Mouse (Mus musculus) gastrocnemius, adult 8-10 months (tissue): Measurements from ENCODE around the gene Diablo. TPM values are rescaled to one million over a fixed set of nuclear protein-coding genes. Genes with fewer than 3 reads are reported as not detected.

Experiments
- DNase-seq, 2 experiments: peaks; one replicate each; pipeline ENCODE4 v3.0.0; 2022; ENCODE audit warnings: low spot score in 2 of 2
- microRNA-seq: library from miRNA; unstranded; fragments of <30 nt; microRNA quantifications from one replicate; pipeline ENCODE4 v1.2.0, GENCODE M21; 2022
- total RNA-seq, 4 experiments: library from RNA; stranded (reverse); gene quantifications; 2 replicates each; pipeline ENCODE4 v1.2.4; 2022

Diablo gene
- total RNA-seq, 4 experiments from 2014 or later, result 37.0 to 44.9 (median 41.6) TPM

DNA sequence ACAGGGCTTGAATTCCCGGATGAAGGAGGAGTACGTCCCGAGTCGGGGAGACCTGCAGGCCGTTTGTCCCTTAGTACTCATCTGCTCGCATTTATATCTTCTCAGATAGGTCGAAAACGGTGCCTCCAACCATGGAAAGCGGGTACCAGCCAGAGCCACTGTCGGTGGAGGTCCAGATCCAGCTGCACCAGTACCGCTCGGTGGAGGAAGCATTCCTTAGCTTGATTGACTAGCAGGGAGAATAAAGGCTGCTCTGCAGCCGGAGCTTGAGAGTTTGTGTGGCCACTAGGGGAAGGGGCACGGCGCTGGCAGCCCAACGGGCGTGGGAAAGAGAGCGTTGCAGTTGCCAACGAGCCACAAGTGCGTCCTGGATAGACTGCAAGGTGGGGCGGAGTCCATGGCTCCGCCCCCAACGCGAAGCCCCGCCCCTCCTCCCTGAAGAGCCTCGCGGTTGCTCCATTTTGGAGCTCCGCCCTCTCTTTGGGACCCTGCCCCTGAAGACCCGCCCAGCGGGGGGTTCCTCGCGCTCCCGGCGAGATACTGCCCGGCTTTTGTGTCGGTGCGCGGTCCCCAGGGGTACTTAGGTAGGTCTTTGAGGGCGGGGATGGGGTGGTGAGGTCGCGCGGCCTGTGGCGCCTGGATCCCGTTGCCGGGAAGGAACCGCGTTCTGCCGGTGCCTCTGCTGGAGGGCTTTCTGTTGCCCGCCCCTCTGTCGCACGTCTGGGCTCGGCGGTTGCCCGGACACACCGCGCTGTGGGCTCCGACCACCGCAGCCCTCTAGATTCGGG lies 15.8 kb downstream of the Diablo start:
- peak; percentile 59 to 61 for DNase-seq

- no peak for DNase-seq
These were observed 22.0 kb downstream of the Diablo start for GRCm38 (mm10) chr5:123501973-123502372.

GRCm38 (mm10) chr5:123499717-123500116 lies 24.3 kb downstream of the Diablo start:
- no peak for DNase-seq

DNA sequence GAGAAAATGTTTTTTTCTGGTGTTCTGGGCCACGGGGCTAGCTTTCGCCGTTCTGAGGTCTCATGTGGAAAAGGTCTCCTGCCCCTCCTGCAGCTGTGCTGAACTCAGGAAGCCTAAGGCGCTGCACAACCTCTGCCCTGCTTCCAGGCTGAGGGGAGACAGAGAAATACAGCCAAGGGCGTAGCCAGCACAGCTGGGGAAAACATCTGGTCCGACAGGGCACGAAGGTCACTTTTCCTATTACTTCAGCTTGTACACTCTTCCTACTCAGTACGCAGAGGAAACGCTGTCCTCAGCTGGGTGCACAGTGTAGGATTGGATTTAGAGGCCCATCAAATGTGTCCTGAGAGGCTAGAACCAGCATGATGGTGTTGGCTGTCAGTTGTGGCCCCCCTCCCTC lies 34.0 kb downstream of the Diablo start:
- peak; percentile 25 to 38 for DNase-seq

GRCm38 (mm10) chr5:123489112-123489785 lies 34.7 kb downstream of the Diablo start, which contains the start of the genes Lrrc43 and Il31:
TSS of gene Lrrc43 (plus strand) at chr5:123489305.
TSS of gene Il31 (minus strand) at chr5:123489489.
- no peak for DNase-seq

GRCm38 (mm10) chr5:123487659-123488395 lies 36.1 kb downstream of the Diablo start:
- no peak for DNase-seq

- no peak for DNase-seq
These were observed 50.2 kb downstream of the Diablo start for GRCm38 (mm10) chr5:123473817-123474216.

DNA sequence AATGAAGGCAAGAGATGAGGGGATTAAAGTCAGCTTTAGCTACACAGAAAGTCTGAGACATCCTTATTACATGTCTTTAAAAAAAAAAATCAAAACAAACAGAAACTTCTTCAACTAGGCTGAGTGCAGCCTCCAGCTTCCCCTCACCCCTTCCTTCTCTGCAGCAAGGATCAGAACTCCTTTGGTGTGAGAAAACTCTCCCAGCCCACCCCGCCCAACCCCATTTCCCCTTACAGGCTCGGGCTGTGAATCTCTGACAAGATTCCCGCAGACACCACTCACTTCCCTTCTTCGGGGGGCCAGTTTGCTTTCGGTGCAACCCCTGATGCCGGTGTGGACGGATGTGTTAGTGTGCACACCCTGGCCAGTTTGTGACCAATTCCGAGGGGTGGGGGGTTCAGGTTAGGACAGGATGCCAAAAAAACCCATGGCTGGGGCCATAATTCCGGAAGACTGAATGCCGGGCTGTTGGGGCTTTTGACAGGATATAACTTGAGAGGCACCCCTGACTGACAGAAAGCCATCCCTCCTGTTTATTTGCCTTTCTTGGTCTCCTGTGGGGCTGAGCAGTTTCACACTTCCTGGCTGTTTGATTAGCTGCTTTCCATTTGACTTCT lies 53.1 kb downstream of the Diablo start:
- no peak for DNase-seq

GRCm38 (mm10) chr5:123464638-123465037 lies 59.3 kb downstream of the Diablo start:
- no peak for DNase-seq

DNA sequence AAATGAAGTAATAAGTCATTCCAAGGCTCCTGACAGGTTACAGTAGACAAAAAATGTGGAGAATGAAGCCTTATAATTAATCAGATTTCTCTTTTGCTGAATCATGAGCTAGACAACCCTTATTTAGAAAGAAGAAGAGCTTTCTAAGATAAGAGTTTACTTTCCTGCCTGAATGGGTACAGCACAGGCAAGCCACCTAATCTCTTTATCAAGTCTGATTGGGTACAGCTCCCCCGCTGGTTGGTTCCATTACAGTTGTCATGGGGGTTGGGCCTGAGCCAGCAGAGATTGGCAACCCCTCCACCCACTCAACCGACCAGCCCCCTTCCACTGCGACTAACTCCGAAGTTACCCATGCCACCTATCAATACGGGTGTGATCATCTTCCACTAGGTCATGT lies 62.6 kb downstream of the Diablo start:
- DNase-seq, result no peak

Small RNAs within 50 kb of the gene (microRNA-seq; reads per million reads assigned to microRNA genes)
- not detected for gene Mir7647

Other genes starting within 250 kb of the Diablo start
- gene Bcl7a, start 180.3 kb downstream of the Diablo start, total RNA-seq, result 1 to 10 TPM; 7.3 to 9.6 (median 7.9) TPM
- gene Mlxip, start 129.4 kb downstream of the Diablo start, total RNA-seq, result 10 to 100 TPM; 62.2 to 81.0 (median 63.8) TPM
- not detected for gene Lrrc43, start 34.9 kb downstream of the Diablo start, total RNA-seq
- not detected for gene Il31, start 34.7 kb downstream of the Diablo start, total RNA-seq
- gene B3gnt4, start 13.7 kb downstream of the Diablo start, total RNA-seq, result not detected
- not detected for gene Gm49027, start 1.3 kb upstream of the Diablo start, total RNA-seq
- gene Vps33a, start 48.9 kb upstream of the Diablo start, total RNA-seq, result 10 to 100 TPM; 35.1 to 44.4 (median 38.9) TPM
- 100 to 1,000 TPM; 341 to 375 (median 357) TPM for gene Clip1, start 160.4 kb upstream of the Diablo start, total RNA-seq
- 10 to 100 TPM in 3 of 4 experiments, 1 to 10 TPM in 1; 10.0 to 15.4 (median 11.6) TPM for gene Zcchc8, start 196.9 kb upstream of the Diablo start, total RNA-seq
- gene Rsrc2, start 225.2 kb upstream of the Diablo start, total RNA-seq, result 10 to 100 TPM; 28.1 to 39.6 (median 33.0) TPM
- gene Kntc1, start 225.5 kb upstream of the Diablo start, total RNA-seq, result under 1 TPM in 1 of 4 experiments, not detected in 3; 0.05 TPM